Mouse (Mus musculus): ENCODE data around the gene Sh3pxd2a.
A peak's percentile ranks its signal among the peaks of the same experiment; 100 is the strongest.

Sh3pxd2a gene

GRCm38 (mm10) chr19:47343422-47343821 is 120.8 kb downstream of the Sh3pxd2a start:
- no peak for DNase-seq (ENCODE audit: low spot score in 2 of 2)

- DNase-seq (ENCODE audit: low spot score in 2 of 2): peak; percentile 78 to 91
These were observed 125.0 kb downstream of the Sh3pxd2a start for GRCm38 (mm10) chr19:47339165-47339564.

DNA sequence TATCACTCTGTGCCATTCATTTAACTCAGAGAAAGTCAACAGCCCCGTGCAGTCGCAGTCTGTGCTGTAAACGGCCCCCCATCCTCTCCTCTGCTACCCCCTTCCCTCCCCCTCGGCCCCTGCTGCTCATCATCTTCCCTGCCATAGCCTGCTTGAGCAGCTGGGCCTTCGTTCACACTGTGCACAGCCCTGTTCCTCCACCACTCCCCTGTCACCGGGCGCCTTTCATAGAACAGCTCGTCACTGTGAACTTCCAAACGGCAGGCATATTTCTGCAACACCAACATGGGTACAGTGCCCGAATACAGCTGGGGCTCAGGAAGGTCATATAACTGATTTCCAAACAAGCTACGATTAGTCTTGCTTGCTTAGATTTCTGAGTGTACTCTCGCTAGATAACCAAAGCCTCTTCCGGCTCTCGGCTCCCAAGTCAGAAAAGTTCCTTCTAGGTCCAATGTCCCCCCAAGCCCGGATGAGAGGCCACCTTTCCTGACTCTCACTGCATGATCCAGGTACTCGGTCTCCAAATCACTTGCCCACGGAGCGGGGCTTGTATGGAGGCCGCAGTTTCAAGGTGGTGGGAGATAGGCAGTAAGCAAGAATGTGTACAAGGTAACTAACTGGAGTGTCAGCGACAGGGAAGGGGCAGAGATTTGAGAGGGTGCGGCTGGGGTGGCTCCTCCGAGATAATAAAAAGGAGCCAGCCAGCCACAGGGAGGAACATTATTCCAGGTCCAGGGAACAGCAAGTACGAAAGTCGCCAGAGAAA is 125.6 kb downstream of the Sh3pxd2a start:
- no peak for DNase-seq (ENCODE audit: low spot score in 2 of 2)

DNA sequence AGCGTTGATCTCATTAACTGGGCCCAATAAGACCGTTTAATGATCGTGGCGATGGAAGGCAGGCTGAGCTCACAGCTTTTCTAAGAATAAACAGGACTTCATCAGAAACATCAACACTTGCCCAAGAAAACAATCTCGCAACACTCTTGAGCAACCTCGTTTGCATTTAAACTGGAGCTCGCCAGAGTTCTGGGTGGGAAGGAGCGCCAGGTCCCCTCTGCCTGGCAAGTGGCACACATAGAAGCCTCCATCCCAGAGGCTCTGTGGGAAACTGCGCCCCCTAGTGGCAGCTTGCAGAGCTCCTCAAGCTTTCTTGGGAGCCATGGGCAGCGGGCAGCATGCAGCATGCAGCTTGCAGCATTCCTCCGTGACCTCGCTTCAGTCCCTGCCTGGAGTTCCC is 126.5 kb downstream of the Sh3pxd2a start:
- peak; percentile 95 to 97 for DNase-seq (ENCODE audit: low spot score in 2 of 2)

DNA sequence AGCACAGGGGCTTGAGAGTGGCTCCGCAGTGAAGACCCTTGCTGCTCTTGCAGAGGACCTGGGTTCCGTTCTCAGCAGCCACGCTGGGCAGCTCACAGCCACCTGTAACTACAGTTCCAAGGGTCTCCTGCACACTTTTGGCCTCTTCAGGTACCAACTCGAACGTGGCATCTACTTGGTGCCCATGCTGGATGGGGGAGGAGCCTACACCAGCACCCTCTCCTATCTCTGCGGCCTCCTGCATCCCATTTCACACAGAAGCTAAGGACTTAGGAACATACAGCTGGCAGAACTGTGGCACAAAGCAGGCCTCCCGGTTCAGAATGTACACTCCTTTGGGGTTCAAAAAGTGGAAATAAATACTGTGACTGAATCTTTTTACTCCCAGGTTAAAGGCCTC is 127.0 kb downstream of the Sh3pxd2a start:
- DNase-seq (ENCODE audit: low spot score in 2 of 2): no peak

GRCm38 (mm10) chr19:47335262-47335661 is 128.9 kb downstream of the Sh3pxd2a start:
- DNase-seq (ENCODE audit: low spot score in 2 of 2): no peak

GRCm38 (mm10) chr19:47334713-47335112 is 129.5 kb downstream of the Sh3pxd2a start:
- no peak for DNase-seq (ENCODE audit: low spot score in 2 of 2)

DNA sequence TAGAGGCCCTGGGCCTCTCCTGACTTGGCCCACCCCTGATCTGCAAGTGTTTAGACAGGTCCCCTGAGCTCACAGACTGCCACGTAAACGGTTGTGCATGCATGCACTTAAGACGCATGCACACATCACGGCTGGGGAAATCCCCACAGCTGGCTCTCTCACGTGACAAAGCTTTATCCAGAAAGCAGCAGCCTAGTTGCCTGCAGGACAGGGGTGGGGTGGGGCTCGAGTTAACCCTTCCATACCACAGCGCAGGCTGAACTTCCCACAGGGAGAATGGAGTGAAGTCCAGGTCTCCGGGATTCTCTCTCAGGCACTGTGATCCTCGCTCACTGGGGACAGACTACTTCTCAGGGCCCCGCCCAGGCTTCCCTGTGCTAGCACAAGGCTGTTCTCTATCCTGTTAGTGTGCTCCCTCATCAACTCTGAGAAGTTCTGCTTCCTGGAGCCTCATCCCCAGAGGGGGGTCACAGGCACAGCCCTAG is 133.4 kb downstream of the Sh3pxd2a start:
- DNase-seq (ENCODE audit: low spot score in 2 of 2): no peak

- DNase-seq (ENCODE audit: low spot score in 2 of 2): no peak
These were observed 135.1 kb downstream of the Sh3pxd2a start for GRCm38 (mm10) chr19:47329102-47329501.

DNA sequence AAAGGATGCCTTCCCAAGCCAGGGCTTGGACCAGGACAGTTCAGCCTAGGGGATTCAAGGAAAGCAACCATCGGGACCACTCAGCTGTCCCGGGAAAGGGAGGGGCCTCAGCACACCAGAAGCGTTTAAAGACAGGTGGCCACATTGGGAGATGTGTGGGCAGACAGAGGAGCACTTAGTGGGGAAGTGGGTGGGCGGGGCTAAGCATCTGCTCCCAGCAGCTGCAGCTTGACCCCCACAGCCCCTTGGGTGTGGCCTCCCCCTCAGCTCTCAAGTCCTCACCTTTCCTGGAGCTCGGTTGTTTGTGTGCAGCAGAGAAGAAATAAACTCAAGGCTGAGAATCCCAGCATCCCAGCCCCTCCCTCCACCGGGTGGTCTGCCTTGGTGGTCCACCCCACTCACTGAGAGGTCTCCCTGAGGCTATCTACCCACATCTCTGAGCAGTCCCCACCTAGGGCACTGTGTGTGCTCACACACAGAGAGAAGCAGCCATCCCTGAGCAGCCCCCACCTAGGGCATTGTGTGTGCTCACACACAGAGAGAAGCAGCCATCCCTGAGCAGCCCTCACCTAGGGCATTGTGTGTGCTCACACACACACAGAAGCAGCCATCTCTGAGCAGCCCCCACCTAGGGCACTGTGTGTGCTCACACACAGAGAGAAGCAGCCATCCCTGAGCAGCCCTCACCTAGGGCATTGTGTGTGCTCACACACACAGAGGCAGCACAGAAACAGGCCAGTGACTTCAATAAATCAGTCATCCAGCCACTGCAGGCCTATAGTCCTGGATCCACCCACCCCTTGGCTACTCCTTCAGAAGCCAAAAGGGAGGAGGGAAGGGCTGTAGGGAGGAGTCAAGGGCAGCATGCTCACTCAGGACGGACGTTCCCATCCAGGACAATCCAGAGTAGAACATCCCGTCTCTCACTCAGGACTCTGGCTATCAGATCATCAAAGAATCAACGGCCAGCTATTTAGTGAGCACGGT is 136.0 kb downstream of the Sh3pxd2a start:
- no peak for DNase-seq (ENCODE audit: low spot score in 2 of 2)

DNA sequence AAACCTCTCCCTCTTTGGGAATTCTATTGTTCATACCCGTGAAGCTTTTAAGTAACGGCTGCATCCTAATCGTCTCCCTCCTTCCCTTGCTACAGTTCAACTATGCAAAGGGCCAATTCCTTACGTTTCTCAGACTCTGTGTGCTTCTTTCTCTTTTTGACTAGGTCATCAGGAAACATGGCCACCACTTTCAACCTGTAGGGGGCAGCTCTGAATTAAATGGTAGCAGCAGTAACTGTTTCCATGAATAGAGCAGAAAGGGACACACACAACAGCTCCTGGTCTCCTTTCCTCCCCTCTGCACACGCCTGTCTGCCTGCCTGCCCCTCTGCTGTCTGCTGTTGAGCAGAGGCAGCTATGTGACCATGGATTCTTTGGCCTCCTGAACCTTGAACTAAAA is 138.3 kb downstream of the Sh3pxd2a start:
- DNase-seq (ENCODE audit: low spot score in 2 of 2): no peak

- no peak for DNase-seq (ENCODE audit: low spot score in 2 of 2)
These were observed 140.9 kb downstream of the Sh3pxd2a start for GRCm38 (mm10) chr19:47323096-47323849.

DNA sequence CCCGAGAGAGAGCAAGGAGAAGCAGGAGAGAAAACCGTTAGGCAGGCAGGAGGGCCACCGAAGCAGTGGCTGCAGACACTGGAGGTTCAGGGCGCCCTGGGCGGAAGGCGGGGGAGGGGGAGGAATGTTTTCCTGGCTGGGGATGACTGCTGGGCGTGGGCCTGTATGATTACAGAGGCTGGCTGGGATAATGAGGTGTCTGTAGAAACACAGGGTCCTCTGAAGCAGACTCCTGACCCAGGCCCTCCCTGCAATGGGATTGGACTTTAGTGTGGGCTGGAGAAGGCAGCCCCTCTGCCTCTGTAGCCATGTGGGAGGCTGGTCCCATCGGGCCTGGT is 143.9 kb downstream of the Sh3pxd2a start:
- no peak for DNase-seq (ENCODE audit: low spot score in 2 of 2)

DNA sequence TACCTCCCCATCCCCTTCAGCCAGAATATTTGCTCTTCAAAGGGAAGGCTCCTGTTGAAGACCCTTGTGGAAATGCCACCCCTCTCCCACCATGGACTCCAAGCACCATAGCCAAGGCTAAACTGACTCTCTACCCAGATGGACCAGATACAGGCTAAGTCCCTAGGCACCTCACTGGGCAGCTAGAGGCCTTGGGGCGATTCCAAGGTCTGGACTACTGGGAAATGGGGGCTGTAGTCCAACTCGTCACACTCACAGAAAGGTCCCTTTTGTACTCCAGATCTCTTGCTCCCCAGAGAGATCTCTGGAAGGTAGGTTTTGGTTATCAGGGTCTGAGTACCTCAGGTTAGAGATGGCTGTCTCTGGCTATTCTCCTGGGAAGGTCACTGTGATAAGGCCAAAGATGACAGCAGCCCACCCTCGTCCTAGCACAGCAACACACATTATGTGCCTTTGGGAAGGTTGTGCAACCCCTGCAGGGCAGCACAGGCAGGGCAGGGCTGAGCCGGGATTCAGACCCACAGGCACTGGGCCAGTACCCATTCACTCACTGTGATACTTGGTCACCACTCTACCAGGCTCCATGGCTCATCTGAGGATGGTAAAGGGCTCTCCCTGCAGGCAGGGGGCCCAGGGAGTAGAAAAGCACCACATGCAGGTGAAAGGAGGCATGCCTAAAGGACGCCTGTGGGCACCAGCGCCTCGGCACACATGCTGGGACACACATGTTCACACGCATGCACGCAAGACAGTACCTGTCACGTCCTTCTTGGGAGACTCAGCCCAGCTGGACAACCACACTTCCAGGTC is 144.5 kb downstream of the Sh3pxd2a start:
- DNase-seq (ENCODE audit: low spot score in 2 of 2): no peak

GRCm38 (mm10) chr19:47319061-47319460 is 145.1 kb downstream of the Sh3pxd2a start:
- DNase-seq (ENCODE audit: low spot score in 2 of 2): no peak

DNA sequence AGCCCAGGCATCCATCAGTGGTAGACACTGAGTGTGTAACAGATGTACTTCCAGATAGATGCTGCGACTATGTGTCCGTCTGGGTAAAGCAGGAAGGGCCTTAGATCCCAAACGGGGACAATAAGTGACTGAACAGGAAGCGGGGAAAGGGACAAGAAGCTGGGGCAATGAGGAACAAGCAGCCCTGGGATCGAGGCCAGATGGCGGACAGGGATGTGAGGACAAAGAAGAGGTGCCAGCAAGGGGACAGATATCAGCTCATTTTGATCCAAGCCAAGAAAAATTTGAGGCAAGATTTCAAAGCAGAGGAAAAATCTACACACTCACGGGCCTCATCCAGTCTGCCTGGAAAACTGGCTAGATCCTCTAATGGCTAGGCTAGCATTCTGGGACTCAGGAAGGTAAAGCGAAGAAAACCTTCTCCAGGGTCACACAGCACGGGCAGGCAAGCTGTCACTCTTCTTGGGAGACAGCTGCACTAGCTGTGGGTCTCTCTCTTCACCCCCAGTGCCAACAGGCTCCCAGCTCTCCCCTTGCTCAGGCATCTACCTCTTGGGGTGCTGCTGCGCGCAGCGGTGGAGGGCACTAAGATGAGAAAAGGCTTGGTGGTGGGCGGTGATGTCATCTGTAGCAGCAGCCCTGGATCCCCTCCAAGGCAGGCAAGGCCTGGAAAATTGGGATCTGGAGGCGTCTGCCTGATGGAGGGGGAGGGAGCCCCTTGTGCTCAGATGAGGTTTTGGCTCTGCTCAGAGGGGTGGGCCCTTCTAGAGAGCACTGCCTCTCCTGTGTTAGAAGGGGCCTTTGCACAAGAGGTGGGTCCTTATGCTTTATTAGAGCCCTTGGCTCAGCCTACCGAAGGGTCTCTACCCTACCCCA is 146.9 kb downstream of the Sh3pxd2a start:
- peak in 1 of 2 experiments; percentile 68 for DNase-seq (ENCODE audit: low spot score in 2 of 2)

- no peak for DNase-seq (ENCODE audit: low spot score in 2 of 2)
These were observed 147.7 kb downstream of the Sh3pxd2a start for GRCm38 (mm10) chr19:47316288-47317062.

- DNase-seq (ENCODE audit: low spot score in 2 of 2): no peak
These were observed 148.3 kb downstream of the Sh3pxd2a start for GRCm38 (mm10) chr19:47315917-47316265.

Measured in cerebellum, postnatal 4 days (tissue).